Mouse (Mus musculus) cerebellum, adult 18-20 months (tissue): ENCODE results near the gene Zfp423.

Experiments used
- DNase-seq, 2 experiments: peaks; one replicate each; pipeline ENCODE4 v3.0.0; 2021

The Zfp423 gene

DNA sequence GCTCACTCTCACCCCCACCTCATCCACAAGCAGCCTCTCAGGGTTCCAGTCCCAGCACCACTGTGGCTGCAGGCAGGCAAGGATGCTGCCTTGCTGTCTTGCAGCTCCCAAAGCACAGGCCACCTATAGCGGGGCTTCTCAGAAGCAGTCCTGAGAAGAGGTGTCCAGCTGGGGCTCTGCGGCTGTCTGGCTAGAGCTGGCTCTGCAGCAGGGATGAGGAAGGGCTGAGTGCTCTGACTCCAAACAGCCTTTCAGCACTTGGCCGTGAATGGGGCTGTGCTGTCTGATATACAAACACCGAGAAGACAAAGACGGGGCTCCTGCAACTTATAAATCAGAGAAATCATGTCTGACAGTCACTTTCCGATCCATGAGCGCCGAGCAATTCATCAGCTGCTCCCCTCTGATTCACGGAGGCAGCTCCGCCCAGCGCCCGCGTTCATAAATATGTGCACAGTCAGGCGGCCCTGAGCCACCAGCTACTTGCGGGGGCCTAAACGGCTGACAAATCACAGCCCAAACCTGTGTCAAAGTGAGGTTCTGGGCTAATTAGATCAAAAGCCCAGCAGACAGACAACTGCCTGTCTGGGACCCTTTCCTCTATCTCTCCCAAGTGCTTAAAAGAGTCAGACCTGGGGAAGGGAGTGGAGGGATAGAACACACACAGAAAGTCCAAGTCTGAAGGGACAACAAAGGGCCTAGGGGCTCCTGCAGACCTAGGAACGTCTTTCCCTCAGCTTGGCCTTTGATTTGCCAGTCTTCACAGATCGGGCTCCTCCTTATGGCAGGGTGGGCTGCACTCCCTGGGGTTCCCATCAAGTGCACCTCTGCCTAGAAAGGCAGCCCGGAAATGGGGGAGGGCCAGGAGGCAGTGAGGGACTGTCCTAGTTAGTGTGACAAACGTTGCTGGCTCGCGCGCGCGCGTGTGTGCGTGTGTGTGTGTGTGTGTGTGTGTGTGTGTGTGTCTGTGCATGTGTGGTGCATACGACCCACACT, 269.0 kb downstream of the Zfp423 start:
- DNase-seq = no peak

DNA sequence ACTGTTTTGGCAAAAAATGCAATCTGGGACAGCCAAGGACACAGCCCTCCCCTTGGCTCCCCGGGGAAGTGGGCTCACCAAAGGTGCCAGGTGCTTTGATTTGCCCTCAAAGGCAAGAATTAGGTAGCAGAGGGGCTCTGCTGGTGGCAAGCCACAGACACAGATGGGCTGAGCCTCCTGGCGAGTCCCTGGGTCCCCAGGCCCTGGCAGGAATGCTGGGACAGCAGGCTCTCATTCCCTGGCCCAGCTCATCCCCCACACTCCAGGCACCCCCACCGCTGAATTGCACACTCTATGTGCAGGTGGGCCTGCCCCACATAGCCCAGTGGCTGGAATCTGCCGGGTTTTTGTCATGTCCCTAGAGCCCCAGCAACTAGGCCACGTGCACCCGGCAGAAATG, 270.2 kb downstream of the Zfp423 start:
- peak; percentile 63 to 65 for DNase-seq

DNA sequence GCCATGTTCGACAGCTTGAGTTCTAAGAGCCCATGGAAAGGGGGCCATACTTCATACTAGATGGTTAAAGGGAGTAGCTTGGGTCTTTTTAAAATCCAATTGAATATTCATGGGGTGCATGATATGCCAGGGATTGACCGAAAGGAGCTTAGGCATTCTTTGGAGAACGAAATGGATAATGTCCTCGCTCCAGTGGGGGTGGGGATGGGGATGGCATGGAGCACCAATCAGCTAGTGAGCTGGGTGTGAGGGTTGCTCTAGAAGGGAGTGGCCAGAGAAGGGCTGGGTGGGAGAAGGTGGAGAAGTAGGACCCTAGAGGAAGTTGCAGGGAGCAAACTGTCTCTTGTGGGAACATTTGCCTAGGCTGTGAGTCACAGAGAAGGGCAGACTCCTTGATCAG, 271.0 kb downstream of the Zfp423 start:
- no peak for DNase-seq

DNA sequence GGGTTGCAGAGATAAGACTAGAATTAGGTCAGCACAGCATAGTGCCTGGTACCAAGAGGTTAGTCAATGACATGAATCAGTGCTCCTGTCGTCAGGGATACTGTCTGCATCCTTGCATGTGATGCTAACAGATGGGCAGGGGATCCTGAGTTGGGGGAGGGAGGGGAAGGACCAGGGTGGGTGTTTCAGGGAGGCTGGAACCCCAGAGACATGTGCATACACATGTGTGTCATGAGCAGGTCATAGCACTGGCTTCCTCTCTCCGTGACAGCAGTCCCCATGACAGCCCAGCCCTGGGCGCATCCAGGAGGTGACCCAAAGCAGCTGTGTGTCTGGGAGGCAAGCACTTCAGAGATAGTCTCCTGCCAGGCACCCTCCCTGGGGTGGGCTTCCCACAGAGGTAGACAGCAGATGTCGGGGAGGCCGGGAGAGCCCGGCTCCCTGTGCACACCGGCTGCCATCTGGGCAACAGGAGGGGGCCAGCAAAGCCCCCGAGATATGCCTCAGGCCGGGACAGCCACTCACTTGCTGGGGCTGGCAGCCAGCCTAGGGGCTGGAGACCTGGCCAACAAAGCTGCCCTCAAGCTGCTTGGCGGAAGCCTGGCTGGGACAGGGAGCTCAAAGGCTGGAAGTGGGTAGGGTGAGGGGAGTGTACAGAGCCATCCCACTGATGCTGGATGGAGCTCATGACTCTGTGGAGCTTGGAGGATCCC, 272.3 kb downstream of the Zfp423 start:
- peak; percentile 61 to 75 for DNase-seq

DNA sequence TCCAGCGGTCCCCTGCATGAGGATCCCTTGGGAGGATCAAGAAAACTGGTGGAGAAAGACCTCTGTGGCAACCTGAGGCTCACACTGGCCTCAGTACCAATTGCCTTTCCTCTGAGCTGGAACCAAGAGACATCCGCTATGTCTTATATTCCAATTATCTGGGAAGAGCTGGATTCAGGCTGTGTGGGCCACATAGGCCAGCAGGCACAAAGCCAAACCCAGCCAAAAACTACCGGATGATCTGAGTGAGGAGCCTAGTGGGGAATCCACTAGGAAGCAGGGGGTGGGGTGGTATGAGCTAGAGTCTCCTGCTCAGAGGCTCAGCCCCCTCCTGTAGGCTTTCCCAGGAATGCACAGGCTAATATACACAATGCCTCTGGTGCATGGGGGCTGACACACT, 273.4 kb downstream of the Zfp423 start:
- DNase-seq = no peak

DNA sequence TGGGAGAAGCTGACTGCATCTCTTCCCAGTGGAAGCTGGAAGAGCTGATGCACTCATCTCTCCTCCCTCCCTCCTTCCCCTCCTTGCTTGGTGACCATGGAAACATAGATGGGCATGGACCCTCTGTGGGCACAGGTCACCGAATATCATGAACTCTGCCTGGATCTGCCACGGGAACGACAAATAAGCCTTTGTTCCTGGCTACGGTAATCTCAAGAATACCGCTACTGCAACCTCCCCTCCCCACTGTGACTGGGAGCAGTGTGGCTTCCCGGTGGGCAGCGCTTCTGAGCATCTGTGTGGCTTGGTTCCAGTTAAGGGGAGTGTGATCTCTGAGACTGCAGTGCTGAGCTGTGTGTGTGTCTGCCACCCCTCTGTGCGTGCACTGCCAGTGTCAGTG, 274.0 kb downstream of the Zfp423 start:
- no peak for DNase-seq

DNA sequence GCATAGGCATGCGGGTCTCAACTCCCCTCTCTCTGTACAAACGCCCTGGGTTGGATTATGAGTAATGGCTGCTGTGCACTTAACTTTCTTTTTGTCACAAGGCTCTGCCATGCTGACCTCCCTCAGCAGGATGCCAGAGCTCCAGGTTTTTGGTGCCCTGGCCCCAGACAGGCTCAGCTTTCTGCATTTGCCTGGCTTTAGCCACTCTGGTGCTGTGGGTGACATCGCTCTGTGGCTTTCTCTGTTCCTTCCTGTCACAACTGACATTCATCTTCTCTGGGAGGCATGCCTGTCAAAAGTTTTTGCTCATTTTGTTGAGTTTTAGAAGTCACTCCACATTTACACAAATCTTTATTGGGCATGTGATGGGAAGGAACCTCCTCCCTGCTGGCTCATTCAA, 277.3 kb downstream of the Zfp423 start:
- DNase-seq = no peak

DNA sequence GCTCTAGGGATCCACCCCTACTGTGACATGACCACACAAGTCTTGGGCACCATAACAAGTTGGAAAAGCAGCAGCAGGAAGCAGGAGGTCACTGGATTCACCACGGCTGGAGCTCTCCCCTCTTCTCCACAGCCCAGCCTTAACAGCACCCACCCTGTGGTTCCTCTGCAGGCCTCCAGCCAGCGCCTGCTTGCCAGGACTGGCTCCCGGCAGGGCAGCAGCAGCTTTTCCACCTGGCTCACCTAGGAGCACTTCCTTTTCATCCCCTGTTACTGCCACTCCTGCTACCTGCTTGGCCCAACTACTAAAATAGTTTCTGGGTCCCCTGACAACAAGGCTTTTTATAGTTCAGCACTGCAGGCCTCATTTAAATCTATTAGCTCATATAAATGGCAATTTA, 279.4 kb downstream of the Zfp423 start:
- no peak for DNase-seq

DNA sequence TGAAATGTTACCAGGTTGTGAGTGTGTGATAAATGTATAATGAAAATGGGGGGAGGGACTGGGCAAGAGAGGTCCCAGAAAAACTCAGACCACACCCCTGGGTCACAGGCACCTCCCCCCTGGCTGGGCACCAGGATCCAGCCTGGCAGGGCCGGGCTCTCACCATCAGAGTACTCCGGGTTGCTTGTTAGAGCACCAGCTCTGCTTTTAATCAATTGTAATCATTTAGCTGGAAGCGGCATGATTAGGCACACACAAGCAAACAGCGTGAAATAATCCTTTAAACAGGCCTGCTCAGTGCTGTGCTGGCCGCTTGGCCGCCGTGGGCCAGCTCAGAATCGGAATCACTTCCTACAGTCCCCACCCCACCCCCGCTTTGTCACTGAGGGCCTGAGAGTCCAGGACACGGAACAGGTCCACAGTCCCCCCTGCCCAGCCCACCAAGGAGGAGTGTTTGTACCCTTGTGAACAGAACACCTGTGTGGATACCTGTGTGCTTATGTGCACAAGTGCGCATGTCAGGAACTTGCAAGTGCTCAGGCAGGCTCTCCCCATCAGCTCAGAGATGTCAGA, 279.9 kb downstream of the Zfp423 start:
- no peak for DNase-seq

DNA sequence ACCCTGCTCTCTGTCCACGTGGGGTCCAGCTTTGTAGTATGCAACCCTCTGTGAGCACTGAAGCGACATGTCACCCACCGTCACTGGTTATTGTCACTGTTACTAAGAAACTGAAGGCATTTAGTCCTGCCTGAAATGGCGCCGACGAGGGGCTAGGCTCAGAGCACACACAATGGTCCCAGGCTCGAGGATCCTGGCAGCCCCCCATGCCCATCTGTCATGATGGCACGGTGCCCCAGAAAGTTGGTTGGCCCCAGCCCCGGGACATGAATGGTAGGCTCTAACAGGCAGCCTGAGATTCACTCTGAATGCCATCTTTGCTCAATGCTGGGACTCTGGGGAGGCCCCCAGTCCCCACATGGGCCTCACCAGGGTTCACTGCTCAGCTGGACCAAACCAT, 284.0 kb downstream of the Zfp423 start:
- DNase-seq = no peak

DNA sequence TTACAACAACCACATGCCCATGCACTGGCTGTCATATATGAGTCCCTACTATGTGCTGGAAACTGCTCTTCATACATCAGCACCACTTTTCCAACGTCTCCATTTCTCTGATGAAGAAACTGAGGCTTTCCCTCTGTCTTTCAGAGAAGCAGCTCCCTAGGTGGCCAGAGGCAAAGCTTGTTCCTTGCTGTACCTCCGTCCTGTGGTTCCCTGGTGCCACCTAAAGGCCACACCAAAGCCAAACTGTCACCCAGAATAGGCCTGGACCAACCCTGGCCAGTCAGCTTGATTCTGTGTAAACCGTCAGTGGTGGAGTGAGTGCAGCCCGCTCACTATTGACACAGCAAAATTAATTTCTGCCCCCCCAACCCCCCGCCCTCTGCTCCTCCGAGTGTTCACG, 285.2 kb downstream of the Zfp423 start:
- DNase-seq = peak; percentile 60 to 71

DNA sequence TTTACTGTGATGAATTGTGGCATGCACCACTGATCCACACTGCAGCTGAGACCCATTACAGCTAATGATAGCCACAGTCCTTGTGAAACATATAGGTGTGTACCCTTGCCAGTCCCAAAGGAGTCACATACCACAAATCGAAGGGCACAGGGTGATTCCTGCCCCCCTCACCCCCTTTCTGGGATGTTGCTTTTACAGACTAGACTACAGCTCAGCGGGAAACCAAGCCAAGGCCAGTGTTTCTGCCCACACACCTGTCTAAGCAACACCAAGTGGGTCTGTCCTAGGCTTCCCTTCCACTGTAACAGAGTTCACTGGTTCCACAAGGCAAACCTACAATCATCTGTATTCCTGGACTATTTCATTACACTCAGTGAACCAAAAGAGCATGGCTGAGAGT, 287.2 kb downstream of the Zfp423 start:
- DNase-seq = peak in 1 of 2 experiments; percentile 28

DNA sequence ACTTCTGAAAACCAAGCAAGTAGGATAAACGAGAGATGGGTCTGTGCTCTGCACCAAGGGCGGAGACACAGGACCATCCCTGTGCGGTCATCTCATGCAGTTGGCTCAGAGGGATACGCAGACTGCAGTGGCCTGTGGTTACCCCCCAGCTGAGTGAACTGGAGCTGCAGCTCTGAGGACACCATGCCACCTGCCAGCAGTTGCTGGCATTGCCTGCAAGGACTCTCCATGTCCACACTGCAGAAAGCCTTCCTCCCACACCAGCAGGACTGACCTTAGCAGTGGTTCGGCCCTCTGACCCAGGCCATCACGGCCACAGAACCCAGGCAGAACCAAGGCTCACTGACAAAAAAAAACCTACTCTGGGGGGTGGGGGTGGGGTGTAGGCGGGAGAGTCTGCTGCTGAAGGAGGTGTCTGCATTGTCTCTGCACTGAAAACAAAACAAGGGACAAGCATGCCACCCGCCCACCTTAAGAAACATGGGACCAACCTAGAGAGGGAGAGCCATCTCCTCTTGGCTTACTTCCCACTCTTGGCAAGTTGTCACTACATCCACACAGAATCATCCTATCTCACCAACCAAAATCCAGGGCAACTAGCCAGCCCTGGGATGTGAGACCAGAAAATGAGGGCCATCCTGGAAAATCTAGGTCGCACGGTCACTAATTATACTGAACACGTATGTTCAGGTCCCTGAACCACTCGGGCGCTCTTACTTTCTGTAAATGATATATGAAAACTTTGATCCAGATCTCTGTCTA, 288.0 kb downstream of the Zfp423 start:
- DNase-seq = peak; percentile 82

DNA sequence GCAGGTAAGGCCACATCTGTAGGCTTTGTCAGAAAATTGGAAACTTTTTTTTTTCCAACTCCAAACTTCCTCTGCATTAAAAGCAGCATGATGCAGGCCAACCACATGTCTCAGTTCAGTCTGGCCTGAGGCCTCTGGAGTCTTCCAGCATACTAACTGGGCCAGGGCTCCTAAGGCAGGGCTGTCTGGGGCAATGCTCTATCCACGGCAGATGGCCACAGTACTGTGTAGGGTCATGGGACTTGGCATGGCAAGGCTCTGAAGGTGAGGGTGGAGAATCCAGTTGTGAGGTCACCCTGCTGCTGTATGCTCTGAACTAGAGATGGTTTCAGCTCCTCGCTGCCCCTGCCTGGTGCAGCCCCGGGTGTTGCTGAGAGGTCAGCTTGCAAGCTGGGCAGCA, 289.2 kb downstream of the Zfp423 start:
- no peak for DNase-seq

DNA sequence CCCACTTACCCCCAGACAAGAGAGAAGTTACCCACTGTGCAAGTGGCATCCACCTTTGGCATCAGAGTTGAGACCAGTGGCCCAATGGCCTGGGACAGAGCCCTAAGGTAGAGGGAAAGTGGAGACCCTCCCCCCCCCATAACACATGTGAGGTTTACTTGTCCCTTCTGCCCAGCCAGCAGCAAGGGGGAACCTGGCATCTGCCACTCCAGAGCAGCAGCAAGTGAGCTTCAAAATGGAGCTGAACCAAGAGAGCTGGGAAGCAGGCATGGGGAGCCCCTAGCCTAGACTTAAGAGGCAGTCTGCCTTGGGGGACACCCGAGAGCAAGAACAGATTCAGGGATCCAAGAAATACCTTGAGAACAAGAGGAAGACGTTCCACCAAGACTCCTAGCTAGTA, 290.7 kb downstream of the Zfp423 start:
- DNase-seq = no peak

DNA sequence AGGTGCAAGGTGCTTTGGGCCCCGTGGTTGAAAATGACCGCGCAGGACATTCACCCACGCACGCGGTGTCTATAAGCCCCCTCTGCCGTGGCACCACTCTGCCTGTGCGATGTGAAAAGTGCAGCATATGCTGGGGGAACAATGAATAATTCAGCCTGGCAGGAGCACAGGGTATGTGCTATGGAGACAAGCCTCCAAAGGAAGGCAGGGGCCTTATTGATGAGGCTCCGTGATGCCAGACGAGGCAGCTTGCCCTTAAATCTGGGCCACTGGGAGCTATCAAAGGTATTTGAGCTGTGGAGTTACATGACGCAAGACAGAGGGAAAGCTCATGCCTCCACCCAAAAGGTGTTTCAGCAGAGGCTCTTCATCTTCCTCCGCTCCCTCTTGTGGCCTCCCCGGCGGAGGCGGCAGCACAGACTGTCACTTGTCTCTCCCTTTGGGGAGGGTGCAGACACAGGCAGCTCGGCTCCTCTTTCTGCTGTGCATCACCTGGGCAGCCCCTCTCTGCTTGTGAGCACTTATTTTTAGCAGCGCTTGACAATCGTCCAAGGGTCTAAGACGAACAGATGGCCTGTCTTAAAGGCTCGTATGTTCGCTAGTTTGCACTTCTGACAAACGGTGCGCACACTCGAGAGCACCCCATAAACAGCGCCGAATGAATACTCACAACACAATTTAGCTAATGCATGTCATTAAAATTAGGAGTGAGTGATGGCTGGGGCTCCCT, 291.3 kb downstream of the Zfp423 start:
- DNase-seq = peak; percentile 80 to 81

DNA sequence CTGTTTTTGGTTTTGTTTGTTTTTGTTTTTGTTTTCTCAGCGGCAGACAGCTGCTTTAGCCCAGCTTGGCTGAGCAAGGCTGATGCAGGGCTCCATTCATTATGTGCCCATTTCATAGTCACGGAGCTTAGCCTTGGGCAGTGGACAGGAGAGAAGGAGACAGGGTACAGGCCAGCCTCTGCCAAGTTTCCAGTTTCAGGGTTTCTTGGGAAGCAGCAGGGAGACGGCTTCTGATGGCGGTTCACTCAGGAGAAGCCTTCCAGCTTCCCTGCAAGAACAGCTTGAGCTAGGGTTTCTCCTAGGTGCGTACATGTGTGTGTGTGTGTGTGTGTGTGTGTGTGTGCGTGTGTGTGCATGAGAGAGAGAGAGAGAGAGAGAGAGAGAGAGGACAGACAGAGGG, 292.1 kb downstream of the Zfp423 start:
- DNase-seq = peak in 1 of 2 experiments; percentile 33

DNA sequence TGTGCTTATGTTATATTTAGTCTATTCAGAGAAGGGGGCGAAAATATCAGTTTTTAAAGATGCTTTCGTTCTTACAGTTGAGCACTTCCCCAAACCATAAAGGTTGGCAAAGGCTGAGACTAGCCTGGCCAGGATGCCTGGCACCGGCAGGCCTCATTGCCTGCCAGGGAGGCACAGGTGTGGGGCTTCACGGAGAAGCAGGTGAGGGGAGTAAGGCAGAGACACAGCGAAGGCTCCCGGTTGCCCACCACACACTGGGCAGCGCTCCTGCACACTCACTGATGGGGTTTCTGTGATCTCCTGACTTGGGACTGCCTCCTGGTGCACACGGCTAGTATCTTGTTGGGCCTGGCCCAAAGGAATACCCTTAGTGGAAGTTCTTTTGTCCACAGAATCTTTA, 294.1 kb downstream of the Zfp423 start:
- DNase-seq = peak in 1 of 2 experiments; percentile 37

DNA sequence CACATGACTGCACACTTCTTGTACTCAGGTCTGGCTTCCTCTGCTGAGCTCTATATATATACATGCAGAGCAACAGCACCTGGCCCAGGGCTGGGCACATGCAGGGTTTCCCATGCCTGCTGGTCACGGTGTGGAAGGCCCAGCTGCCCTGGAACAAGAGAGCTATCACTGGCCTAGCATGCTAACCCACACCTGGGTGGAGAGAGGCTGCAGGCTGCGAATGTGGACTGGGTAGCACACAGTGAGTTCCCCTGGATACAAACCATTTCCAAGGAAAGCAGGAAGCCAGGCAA, 295.2 kb downstream of the Zfp423 start:
- peak in 1 of 2 experiments; percentile 35 for DNase-seq

DNA sequence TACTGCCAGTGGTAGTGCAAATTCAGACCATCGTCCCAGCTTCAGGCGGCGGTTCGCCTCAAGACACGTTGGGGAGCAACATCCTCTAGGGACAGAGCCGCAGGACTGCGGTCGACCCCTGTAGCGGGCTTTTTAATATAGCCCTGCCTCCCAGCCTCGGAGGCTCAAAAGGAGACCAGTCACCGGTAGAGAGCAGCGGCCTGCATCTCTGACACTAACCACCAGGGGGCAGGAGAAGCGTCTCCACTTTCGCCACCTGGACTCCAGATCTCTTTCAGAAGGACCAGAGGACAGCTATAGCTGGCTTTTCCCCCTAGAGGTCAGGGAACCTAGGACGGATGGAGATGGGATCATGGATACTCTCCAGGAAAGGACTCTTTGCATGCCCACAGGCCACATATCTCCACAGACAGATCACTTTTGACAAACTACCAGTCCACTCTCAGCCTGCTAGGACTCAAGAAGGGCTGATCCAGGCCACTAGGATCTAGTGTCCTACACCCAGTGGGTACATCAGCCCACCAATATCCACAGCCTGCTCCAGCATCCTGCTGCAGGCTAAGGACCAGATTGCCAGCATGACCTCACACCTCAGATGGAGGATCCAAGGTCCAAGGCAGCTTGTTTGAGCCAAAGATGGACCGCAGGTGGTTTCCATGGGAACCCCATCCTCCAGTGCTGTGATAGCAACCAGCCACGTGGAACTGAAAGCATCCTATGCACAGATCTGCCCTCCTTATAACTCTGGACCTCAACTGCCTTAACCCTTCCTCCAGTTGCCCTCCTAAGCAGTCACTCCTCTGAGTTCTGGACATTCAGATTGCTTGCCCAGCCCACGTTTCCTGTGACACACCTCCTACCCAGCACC, 295.8 kb downstream of the Zfp423 start:
- peak; percentile 91 to 94 for DNase-seq

DNA sequence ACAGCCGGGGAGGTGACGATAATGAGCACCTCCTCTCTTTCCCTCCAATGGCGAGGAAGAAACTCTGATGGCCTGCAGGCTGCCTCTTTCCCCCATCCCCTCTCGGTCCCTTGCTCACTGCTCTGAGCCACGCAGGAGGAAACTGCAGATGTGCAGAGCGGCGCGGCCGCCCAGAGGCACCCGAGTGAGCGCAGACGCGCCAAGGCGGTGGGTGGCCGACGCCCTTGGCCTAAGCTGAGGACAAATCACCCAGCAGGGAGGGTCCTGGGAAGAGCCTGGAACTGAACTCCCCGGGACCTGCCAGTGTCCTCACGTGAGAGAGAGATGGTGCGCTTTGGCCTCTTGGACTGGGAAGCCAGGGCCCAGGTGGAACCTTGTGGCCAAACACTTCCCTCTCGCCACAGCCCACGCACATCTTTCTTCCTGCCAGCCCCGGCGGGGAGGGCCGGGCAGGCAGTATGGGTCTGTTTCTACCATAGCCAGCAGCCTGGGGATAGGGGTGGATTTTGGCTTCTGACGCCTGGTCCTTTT, 296.5 kb downstream of the Zfp423 start:
- DNase-seq = peak in 1 of 2 experiments; percentile 50
